Mouse (Mus musculus) liver, adult 2 months (tissue): ENCODE measurements around the gene Ptprd.

Experiments used
- CTCF ChIP-seq: fragments of 200-500 bp; IDR thresholded peaks from 2 replicates; pipeline ENCODE4 v1.5.1; 2011; ENCODE audit warnings: low read depth, low read length, control low read depth
- POLR2A ChIP-seq: fragments of 200-500 bp; IDR thresholded peaks from 2 replicates; pipeline ENCODE4 v1.6.1; 2011; ENCODE audit warnings: low read length, control low read depth; ENCODE audit not compliant: insufficient read depth; ENCODE audit errors: extremely low read depth

- TF ChIP-seq CTCF (no peak), POLR2A (no peak)
These were observed 1775.8 kb downstream of the Ptprd start for GRCm38 (mm10) chr4:76435920-76436319.
